Mouse (Mus musculus): Measurements from ENCODE around the gene Slc5a3.

The Slc5a3 gene

DNA sequence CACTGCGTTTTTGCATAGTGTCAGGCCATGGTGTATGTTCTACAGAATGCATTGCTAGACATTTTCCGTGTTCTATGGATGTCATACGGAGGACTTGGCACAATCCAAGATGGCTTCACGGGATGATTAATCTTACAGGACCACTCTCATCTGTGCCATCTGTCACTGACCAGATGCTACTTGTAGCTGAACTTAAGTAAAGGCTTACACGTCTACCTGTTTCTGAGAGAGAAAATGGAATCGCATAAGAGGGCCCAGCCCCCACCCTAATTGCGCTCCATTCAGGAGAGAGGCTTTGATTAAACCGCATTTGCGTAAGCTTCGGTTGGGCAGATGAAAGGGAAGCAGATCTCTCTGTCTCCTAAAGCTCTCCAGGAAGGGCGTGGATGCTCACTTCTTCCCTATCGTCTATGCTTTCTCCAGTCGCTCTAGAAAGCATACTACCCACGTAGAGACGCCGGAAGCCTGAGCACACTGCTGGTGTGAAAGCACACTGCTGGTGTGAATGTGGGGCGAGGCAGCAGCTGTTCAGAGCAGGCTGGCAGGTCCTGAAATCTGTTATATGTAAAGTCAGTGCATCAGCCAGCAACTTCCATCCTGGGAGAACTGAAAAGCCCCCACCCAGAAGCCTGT, 62.9 kb downstream of the Slc5a3 start:
- DNase-seq (ENCODE audit: low spot score): no peak

DNA sequence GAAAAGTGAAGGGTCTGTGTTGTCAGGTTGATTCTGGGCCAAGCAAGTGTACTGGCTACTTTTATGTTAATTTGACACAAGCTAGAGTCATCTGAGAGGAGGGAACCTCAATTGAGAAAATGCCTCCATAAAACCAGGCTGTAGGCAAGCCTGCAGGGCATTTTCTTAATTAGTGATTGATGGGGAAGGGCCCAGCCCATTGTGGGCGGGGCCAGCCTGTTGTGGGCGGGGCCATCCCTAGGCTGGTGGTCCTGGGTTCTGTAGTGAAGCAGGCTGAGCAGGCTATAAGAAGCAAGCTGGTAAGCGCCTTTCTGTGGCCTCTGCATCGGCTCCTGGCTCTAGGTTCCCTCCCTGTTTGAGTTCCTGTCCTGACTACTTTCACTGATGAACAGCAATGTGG, 69.1 kb downstream of the Slc5a3 start:
- DNase-seq (ENCODE audit: low spot score): no peak

DNA sequence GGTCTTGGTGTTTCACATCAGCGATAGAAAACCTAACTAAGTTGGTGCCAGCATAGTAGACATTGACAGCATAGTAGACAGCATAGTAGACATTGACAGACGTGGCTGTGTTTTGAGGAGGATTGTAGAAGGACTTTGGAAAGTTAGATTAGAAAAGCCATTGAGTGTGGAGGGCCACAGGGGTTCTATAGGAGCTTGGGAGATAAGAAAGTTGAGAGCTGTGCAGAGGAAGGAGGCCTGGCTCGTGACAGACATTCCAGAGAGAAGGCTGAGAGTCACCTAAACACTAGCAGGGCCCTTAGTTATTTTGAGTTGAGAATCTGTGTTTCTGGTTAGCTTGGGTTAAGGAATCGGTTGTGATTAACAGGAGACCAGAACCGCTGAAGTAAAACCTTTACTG, 69.5 kb downstream of the Slc5a3 start:
- DNase-seq (ENCODE audit: low spot score): no peak

DNA sequence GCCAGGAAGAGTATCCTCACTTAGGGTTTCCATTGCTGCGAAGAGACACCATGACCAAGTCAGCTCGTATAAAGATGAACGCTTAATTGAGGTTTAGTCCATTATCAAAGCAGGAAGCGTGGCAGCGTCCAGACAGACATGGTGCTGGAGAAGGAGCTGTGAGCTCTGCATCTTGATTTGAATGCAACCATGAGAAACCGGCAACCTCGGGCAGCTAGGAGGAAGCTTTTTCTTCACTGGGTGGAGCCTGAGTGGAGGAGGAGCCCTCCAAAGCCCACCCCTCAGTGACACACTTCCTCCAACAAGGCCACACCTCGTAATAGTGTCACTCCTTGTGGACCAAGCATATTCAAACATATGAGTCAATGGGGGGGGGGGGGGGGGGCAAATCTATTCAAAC, 71.7 kb downstream of the Slc5a3 start:
- no peak for DNase-seq (ENCODE audit: low spot score)

DNA sequence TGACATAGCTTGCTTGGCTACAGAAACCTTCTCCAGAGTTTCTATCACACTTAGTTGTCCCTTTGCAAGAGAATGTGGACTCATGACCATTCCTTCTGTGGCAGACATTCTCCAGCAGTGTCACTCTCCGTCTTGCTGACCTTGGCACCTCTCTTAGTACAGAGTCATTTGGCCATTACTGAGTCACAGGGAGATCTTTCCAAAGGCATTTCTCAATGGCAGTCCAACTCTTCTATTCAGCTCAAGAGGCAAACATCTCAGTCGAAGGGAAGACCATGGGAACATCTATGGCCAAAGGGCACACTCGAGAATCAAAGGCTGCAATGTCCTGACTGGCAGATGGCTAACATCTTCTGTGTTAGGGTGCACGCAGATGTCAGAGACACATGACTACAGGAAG, 74.4 kb downstream of the Slc5a3 start:
- DNase-seq (ENCODE audit: low spot score): no peak

DNA sequence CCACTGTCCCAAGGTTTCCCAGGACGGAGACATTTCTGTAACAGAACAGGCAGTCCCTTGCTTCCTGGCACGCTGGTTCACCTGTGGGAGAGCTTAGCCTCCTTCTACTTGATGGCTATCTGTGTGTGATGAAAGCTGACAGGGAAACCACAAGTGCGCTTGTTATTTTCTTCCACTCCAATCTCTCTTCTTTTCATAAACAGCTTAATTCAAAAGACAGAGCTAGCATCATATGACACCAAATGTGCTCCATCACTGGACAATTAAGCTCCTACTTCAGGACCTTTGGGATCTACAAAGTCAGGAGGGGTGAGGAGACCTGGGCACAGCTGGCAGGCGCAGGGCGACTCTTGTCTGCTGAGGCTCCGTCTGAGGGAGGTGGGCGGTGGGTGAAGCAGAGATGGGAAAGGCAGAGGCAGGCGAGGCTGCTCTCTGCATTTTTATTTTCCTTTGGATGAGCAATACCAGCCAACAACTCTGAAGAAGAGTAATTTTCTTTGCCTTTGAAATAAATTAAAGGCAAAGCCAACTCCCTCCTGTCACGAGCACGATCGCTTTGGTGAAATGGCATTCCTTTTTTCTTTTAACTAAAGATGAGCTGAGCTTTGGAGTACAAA, 76.1 kb downstream of the Slc5a3 start:
- no peak for DNase-seq (ENCODE audit: low spot score)

DNA sequence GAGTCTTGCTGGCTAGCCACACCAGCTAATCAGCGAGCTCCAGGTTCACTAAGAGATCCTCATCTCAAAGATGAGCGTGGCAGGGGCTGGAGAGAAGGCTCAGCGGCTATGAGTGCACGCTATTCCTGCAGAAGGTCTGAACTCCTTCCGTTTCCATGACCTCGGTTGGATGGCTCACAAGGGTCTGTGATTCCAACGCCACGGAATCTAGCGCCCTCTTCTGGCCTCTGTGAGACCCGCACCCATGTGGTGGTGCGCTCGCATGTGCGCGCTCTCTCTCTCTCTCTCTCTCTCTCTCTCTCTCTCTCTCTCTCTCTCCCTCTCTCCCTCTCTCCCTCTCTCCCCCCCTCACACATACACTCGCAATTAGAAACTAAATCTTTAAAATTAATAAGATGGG, 78.2 kb downstream of the Slc5a3 start:
- DNase-seq (ENCODE audit: low spot score): no peak
